Mouse (Mus musculus) hindbrain, embryonic 15.5 days (tissue): ENCODE measurements at regions not wholly inside any gene's neighbourhood (a gene's known extent, or its start where the extent isn't known, plus 50 kb on each side); places are given as distances from the start of the nearest gene placed in this dataset.

ENCODE experiments used
- ATAC-seq: fragments of 200-750 bp; cut with Nextera tagmentation; 2 replicates; pipeline ENCODE4 v1.8.0; 2017; ENCODE audit warnings: low read depth, moderate number of reproducible peaks, moderate TSS enrichment; ENCODE audit not compliant: low FRiP score
- H3K27ac ChIP-seq: fragments of 300-500 bp; sonication (generic); replicated peaks from 2 replicates; pipeline ENCODE4 v1.5.1; 2015; ENCODE audit warnings: mild to moderate bottlenecking, inconsistent platforms
- H3K27me3 ChIP-seq: fragments of 300-500 bp; sonication (generic); 2 replicates; pipeline ENCODE4 v1.6.1; 2015; ENCODE audit warnings: control low read depth, inconsistent platforms
- H3K36me3 ChIP-seq: fragments of 300-500 bp; sonication (generic); 2 replicates; pipeline ENCODE4 v1.6.1; 2015; ENCODE audit warnings: control low read depth, inconsistent platforms
- H3K4me1 ChIP-seq: fragments of 300-500 bp; sonication (generic); replicated peaks from 2 replicates; pipeline ENCODE4 v1.6.1; 2015; ENCODE audit warnings: control low read depth, inconsistent platforms
- H3K4me2 ChIP-seq: fragments of 300-500 bp; sonication (generic); 2 replicates; pipeline ENCODE4 v1.6.1; 2015; ENCODE audit warnings: moderate library complexity, mild to moderate bottlenecking, inconsistent platforms
- H3K4me3 ChIP-seq: fragments of 300-500 bp; sonication (generic); 2 replicates; pipeline ENCODE4 v1.5.1; 2015; ENCODE audit warnings: mild to moderate bottlenecking, inconsistent platforms
- H3K9ac ChIP-seq: fragments of 300-500 bp; sonication (generic); 2 replicates; pipeline ENCODE4 v1.6.1; 2015; ENCODE audit warnings: inconsistent platforms
- H3K9me3 ChIP-seq: fragments of 300-500 bp; sonication (generic); 2 replicates; pipeline ENCODE4 v1.6.1; 2016; ENCODE audit warnings: control low read depth, inconsistent platforms
- WGBS: fragments of 180-500 bp; shearing (Covaris S2); methylation state at CpG from one replicate; pipeline ENCODE4 v1.1.7; 2015; 5-methylcytosine and 5-hydroxymethylcytosine counted together

GRCm38 (mm10) chr4:131364671-131365252 lies 420.6 kb downstream of the Matn1 start:
- ATAC-seq, result no peak
- Histone ChIP-seq H3K9me3 (no peaks in the 10 kb centered on the region), H3K27ac (no peak overlapping the region), H3K4me3 (no peak overlapping the region), H3K4me2 (no peak overlapping the region), H3K27me3 (0 out of 2 replicates have a peak, but pooled peaks cover 5% of the 10 kb centered on the region), H3K36me3 (no peaks in the 10 kb centered on the region), H3K9ac (no peak overlapping the region), H3K4me1 (0 out of 2 replicates have a peak, but pooled peaks cover 8% of the 10 kb centered on the region)
- 33% methylated on average over 6 of the region's 6 CpGs for WGBS

GRCm38 (mm10) chr4:131366006-131366405 lies 421.8 kb downstream of the Matn1 start:
- Histone ChIP-seq H3K27ac (no peak overlapping the region), H3K9me3 (no peaks in the 10 kb centered on the region), H3K9ac (no peak overlapping the region), H3K4me3 (no peak overlapping the region), H3K36me3 (no peaks in the 10 kb centered on the region), H3K4me1 (0 out of 2 replicates have a peak, but pooled peaks cover 8% of the 10 kb centered on the region), H3K27me3 (0 out of 2 replicates have a peak, but pooled peaks cover 5% of the 10 kb centered on the region), H3K4me2 (no peak overlapping the region)
- ATAC-seq, result no peak
- 57% methylated on average over 2 of the region's 2 CpGs for WGBS

GRCm38 (mm10) chr4:131366656-131367055 lies 422.5 kb downstream of the Matn1 start:
- H3K4me2 ChIP-seq, result no peak overlapping the region
- WGBS, result 67% methylated on average over 1 of the region's 1 CpGs
- no peak for ATAC-seq
- no peak overlapping the region for H3K9ac ChIP-seq
- no peak overlapping the region for H3K4me3 ChIP-seq
- H3K4me1 ChIP-seq, result 0 out of 2 replicates have a peak, but pooled peaks cover 8% of the 10 kb centered on the region
- H3K36me3 ChIP-seq, result no peaks in the 10 kb centered on the region
- no peaks in the 10 kb centered on the region for H3K9me3 ChIP-seq
- H3K27ac ChIP-seq, result no peak overlapping the region
- H3K27me3 ChIP-seq, result 0 out of 2 replicates have a peak, but pooled peaks cover 5% of the 10 kb centered on the region

- no peak overlapping the region for H3K9ac ChIP-seq
Measured at GRCm38 (mm10) chr4:131372517-131372916, 428.3 kb downstream of the Matn1 start.

GRCm38 (mm10) chr4:131373172-131373571 lies 429.0 kb downstream of the Matn1 start:
- no peak overlapping the region for H3K9ac ChIP-seq

More at GRCm38 (mm10) chr4:131372517-131372916, 428.3 kb downstream of the Matn1 start:
- no peaks in the 10 kb centered on the region for H3K27me3 ChIP-seq
- no peak overlapping the region for H3K4me3 ChIP-seq
- no peak for ATAC-seq
- no peak overlapping the region for H3K4me2 ChIP-seq
- H3K27ac ChIP-seq, result no peak overlapping the region
- no peaks in the 10 kb centered on the region for H3K9me3 ChIP-seq
- no peaks in the 10 kb centered on the region for H3K36me3 ChIP-seq
- H3K4me1 ChIP-seq, result no peaks in the 10 kb centered on the region
- 81% methylated on average over 16 of the region's 16 CpGs for WGBS

DNA sequence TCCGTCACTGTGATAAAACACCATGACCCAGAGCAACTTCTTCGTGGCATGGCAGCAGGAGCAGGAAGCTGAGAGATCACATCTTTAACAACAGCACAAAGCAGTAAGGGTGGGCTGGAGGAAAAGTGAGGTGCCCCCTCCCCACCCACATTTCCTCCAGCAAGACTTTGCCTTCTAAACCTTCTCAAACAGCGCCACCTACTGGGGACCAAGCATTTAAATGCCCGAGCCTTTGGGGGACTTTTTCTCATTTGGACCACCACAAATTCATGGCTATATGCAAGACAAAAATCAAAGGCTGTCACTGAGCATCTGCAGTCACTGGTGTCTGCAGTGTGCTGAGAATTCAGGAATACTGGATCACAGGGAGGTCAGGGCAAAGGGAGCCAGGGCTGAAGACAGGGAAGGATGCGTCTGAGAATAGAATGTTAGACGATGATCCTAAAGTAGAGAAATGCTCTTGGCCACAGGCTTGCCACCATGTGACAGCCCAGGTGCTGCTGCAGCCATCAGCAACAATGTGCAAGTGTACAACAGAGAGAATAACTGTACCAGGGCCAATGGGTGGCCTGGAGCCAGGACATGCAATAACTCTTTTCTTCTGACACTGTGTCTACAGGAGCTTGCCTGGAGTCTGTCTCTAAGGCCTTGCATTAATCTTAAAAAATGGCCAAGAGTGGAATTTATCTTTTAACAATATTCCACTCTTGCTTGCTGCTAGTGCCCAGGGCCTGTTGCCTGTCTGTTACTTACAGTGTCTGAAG lies 430.5 kb downstream of the Matn1 start:
- no peak overlapping the region for H3K4me2 ChIP-seq
- no peak for ATAC-seq
- no peak overlapping the region for H3K4me3 ChIP-seq
- 86% methylated on average over 6 of the region's 6 CpGs for WGBS
- no peak overlapping the region for H3K27ac ChIP-seq
- H3K4me1 ChIP-seq, result no peaks in the 10 kb centered on the region
- no peaks in the 10 kb centered on the region for H3K27me3 ChIP-seq
- no peaks in the 10 kb centered on the region for H3K9me3 ChIP-seq
- no peak overlapping the region for H3K9ac ChIP-seq
- H3K36me3 ChIP-seq, result no peaks in the 10 kb centered on the region

More at GRCm38 (mm10) chr4:131373172-131373571, 429.0 kb downstream of the Matn1 start:
- Histone ChIP-seq H3K4me1 (no peaks in the 10 kb centered on the region), H3K27me3 (no peaks in the 10 kb centered on the region), H3K27ac (no peak overlapping the region), H3K9me3 (no peaks in the 10 kb centered on the region), H3K4me2 (no peak overlapping the region), H3K4me3 (no peak overlapping the region), H3K36me3 (no peaks in the 10 kb centered on the region)
- no peak for ATAC-seq
- WGBS, result 80% methylated on average over 3 of the region's 3 CpGs

DNA sequence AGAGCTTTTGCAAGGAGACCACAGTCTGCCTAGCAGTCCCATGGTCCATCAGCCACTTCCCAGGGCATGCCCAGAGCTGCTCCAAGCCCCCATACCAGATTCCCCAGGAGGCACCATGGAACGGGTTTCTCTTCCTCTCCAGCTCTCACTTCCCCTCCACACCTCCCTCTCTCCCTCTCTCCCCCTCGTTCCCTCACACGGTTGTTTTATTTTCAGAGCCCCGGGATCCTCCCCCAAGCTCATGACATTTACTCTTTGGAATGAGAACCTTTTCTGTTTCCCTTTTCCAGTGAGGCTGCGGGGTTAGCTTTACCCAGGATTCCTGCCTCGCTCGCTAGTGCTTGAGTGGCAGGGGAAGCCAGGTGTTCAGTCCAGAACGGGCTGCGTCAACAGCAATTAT lies 436.9 kb downstream of the Matn1 start:
- Histone ChIP-seq H3K4me1 (no peaks in the 10 kb centered on the region), H3K27ac (no peak overlapping the region), H3K36me3 (no peaks in the 10 kb centered on the region), H3K27me3 (no peaks in the 10 kb centered on the region), H3K4me3 (no peak overlapping the region), H3K9me3 (no peaks in the 10 kb centered on the region), H3K4me2 (no peak overlapping the region), H3K9ac (no peak overlapping the region)
- WGBS, result 58% methylated on average over 9 of the region's 9 CpGs
- ATAC-seq, result no peak

- H3K4me3 ChIP-seq, result no peak overlapping the region
- no peaks in the 10 kb centered on the region for H3K4me1 ChIP-seq
- no peak overlapping the region for H3K4me2 ChIP-seq
- H3K36me3 ChIP-seq, result no peaks in the 10 kb centered on the region
- ATAC-seq, result no peak
- no peak overlapping the region for H3K27ac ChIP-seq
- H3K27me3 ChIP-seq, result no peaks in the 10 kb centered on the region
- H3K9me3 ChIP-seq, result no peaks in the 10 kb centered on the region
- no peak overlapping the region for H3K9ac ChIP-seq
- 82% methylated on average over 7 of the region's 7 CpGs for WGBS
Measured at GRCm38 (mm10) chr4:131381529-131381928, 437.3 kb downstream of the Matn1 start.

GRCm38 (mm10) chr4:131383862-131384261 lies 439.7 kb downstream of the Matn1 start:
- H3K36me3 ChIP-seq, result no peaks in the 10 kb centered on the region
- H3K4me2 ChIP-seq, result no peak overlapping the region
- H3K27ac ChIP-seq, result no peak overlapping the region
- H3K9ac ChIP-seq, result no peak overlapping the region
- H3K27me3 ChIP-seq, result no peaks in the 10 kb centered on the region
- no peak overlapping the region for H3K4me3 ChIP-seq
- H3K9me3 ChIP-seq, result no peaks in the 10 kb centered on the region
- WGBS, result 73% methylated on average over 5 of the region's 5 CpGs
- no peak for ATAC-seq
- no peaks in the 10 kb centered on the region for H3K4me1 ChIP-seq

- 74% methylated on average over 10 of the region's 10 CpGs for WGBS
Measured at GRCm38 (mm10) chr4:131386961-131387360, 442.8 kb downstream of the Matn1 start.

GRCm38 (mm10) chr4:131391119-131391923 lies 446.8 kb downstream of the Ptpru start:
- WGBS, result 37% methylated on average over 10 of the region's 10 CpGs
- Histone ChIP-seq H3K4me3 (no peak overlapping the region), H3K4me1 (peaks cover 8% of the 10 kb centered on the region), H3K4me2 (no peak overlapping the region), H3K9me3 (no peaks in the 10 kb centered on the region), H3K27me3 (no peaks in the 10 kb centered on the region), H3K9ac (no peak overlapping the region), H3K36me3 (no peaks in the 10 kb centered on the region), H3K27ac (no peak overlapping the region)
- ATAC-seq, result peak; percentile 38; the same call in 1 of the 2 replicates

More at GRCm38 (mm10) chr4:131386961-131387360, 442.8 kb downstream of the Matn1 start:
- H3K36me3 ChIP-seq, result no peaks in the 10 kb centered on the region
- H3K4me3 ChIP-seq, result no peak overlapping the region
- no peak overlapping the region for H3K9ac ChIP-seq
- ATAC-seq, result no peak
- no peaks in the 10 kb centered on the region for H3K27me3 ChIP-seq
- no peak overlapping the region for H3K27ac ChIP-seq
- no peak overlapping the region for H3K4me2 ChIP-seq
- H3K9me3 ChIP-seq, result no peaks in the 10 kb centered on the region
- H3K4me1 ChIP-seq, result peaks cover 8% of the 10 kb centered on the region

DNA sequence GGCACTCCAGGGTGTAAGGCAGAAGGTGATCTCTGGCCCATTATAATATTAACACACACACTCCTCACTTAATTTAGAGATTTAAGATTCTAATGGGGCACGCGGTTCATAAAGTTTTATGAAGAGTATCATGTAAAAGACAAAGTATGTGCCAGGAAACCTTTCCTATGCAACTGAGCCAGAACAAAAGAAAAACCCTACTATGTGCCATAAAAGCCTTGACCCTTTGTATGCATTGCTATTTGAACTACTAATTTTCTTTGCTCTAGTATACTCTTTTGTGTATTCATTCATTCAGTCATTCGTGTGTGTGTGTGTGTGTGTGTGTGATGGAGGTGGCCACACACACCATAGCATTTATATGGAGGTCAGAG lies 446.2 kb downstream of the Ptpru start:
- no peak overlapping the region for H3K4me2 ChIP-seq
- 84% methylated on average over 3 of the region's 3 CpGs for WGBS

More for the DNA sequence above, 446.2 kb downstream of the Ptpru start:
- Histone ChIP-seq H3K27me3 (no peaks in the 10 kb centered on the region), H3K9me3 (no peaks in the 10 kb centered on the region), H3K9ac (no peak overlapping the region), H3K4me3 (no peak overlapping the region), H3K36me3 (no peaks in the 10 kb centered on the region), H3K27ac (no peak overlapping the region), H3K4me1 (peaks cover 8% of the 10 kb centered on the region)
- ATAC-seq, result no peak
